Mouse (Mus musculus) bone marrow, adult 2 months (tissue): ENCODE results near the gene Itgad.

ENCODE experiments used
- CTCF ChIP-seq: fragments of 200-500 bp; IDR thresholded peaks from 2 replicates; pipeline ENCODE4 v1.5.1; 2011; ENCODE audit warnings: low read length, control low read depth; ENCODE audit not compliant: control insufficient read depth, insufficient read depth
- POLR2A ChIP-seq: fragments of 200-500 bp; IDR thresholded peaks from 2 replicates; pipeline ENCODE4 v1.6.1; 2011; ENCODE audit warnings: low read depth, mild to moderate bottlenecking, control low read depth, low read length, borderline replicate concordance; ENCODE audit not compliant: control insufficient read depth

- TF ChIP-seq CTCF: peak; percentile 78
- no peak for TF ChIP-seq POLR2A
Measured at GRCm38 (mm10) chr7:128208187-128208586, 54.0 kb downstream of the Itgad start.
